Mouse (Mus musculus) c-Kit-positive CD71-positive TER-119-negative erythroid progenitor cells, embryonic 14.5 days (primary cell): ENCODE measurements around the gene Csf2.

ENCODE experiments used
- DNase-seq: peaks from one replicate; pipeline ENCODE4 v3.0.0-alpha.2; 2013; ENCODE audit warnings: low read depth

Csf2 gene

GRCm38 (mm10) chr11:54236939-54237338 lies 12.5 kb downstream of the Csf2 start:
- no peak for DNase-seq

DNA sequence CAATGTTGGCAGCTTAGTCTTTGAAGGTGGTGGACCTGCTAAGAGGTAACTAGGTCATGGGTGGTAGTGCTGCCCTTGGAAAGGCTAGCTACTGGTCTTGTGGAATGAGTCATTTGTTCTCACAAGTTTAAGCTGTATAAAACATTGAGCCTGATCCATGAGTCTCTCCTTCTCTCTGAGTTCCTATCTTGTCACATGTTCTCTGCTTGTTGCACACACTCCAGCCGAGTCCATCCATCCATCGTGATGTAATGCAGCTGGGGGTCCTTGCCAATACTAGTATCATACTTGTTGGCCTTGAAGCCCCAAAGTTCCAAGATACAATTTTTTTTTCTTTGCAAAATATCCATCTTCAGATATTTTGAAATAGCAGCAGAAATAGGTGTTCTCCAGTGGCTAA lies 22.0 kb downstream of the Csf2 start:
- DNase-seq: no peak

DNA sequence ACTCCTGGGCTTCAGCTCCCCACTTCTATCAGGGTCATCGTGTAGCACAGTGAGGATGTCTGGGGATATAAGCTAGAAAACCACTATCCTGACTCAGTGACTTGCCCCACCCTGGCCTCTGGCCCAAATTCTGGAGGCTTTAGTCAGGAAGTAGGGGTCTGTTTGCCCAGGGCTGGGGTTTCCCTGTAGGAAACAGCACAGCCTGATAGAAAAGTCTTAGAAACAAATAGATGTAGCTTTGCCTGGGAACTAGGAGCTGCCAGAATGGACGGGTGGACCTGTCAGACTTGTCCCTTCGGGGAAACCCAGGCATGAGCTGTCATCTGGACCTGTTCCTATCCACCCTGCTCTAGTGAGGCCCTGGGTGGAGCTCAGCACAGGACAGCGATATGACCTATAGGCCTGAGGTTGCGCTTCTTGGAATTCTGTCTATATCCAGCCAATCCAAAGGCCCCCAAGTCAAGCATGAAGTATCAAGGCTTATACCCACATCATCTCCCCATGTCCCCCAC lies 24.9 kb downstream of the Csf2 start:
- no peak for DNase-seq

- DNase-seq: no peak
These were observed 25.6 kb downstream of the Csf2 start for GRCm38 (mm10) chr11:54223637-54224474.

- DNase-seq: no peak
These were observed 29.3 kb downstream of the Csf2 start for GRCm38 (mm10) chr11:54219903-54220740.

DNA sequence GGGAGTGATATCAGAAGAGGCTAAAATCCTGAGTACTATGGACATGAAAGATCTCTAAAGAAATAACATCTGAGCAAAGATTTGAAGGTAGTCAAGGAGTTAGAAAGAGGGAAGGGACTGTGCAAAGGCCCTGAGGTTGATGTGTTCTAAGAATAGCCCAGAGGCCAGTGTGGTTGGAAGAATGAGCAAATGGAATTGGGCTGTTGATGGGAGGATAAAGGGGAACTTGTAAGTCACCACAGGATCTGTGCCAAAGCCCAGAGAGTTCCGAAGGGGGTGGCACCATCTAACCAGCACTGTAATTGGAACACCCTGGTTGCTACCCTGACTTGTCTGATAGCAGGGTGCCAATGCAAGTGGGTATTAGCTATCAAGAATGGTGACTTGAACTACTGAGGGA lies 30.3 kb downstream of the Csf2 start:
- no peak for DNase-seq

- no peak for DNase-seq
These were observed 32.1 kb downstream of the Csf2 start for GRCm38 (mm10) chr11:54217384-54217783.

DNA sequence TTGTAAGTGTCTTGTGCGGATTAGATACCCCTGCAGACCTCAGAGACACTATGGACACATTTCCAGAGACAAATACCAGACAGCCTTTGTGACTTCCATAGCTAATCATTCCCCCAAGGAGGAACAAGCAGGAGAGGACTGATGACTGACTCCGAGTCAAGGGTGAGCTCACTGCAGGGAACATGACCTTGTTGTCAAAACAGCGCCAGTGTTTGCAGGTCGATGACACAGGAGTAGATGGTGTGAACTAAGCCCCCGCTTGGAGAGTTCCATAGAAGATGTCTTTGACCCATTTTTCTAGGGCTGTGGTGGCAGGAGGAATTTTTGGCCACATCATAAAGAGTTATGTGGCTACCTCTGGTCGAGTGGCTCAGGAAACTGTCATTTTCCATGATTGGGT lies 33.4 kb downstream of the Csf2 start:
- no peak for DNase-seq

- no peak for DNase-seq
These were observed 34.7 kb downstream of the Csf2 start for GRCm38 (mm10) chr11:54214499-54215443.

GRCm38 (mm10) chr11:54213631-54214030 lies 35.8 kb downstream of the Csf2 start:
- DNase-seq: no peak

GRCm38 (mm10) chr11:54206993-54207392 lies 42.5 kb downstream of the Csf2 start:
- no peak for DNase-seq

DNA sequence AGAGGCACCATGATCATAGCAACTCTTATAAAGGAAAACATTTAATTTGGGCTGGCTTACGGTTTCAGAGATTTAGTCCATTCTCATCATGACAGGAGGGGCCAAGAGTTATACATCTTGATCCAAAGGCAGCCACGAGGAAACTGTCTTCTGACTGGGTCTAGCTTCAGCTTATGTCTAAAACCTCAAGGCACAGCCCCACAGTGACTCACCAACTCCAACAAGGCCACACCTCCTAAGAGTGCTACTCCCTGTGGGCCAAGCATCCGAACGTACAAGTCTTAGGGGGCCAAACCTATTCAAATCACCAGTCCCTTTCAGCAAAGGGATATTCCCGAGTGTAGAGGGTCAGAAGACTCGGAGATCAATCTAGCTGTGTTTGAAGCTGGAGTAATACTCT lies 44.1 kb downstream of the Csf2 start:
- DNase-seq: no peak

GRCm38 (mm10) chr11:54204781-54205180 lies 44.7 kb downstream of the Csf2 start:
- no peak for DNase-seq

GRCm38 (mm10) chr11:54203162-54203561 lies 46.3 kb downstream of the Csf2 start:
- DNase-seq: no peak

GRCm38 (mm10) chr11:54201881-54202685 lies 47.4 kb downstream of the Csf2 start:
- no peak for DNase-seq

DNA sequence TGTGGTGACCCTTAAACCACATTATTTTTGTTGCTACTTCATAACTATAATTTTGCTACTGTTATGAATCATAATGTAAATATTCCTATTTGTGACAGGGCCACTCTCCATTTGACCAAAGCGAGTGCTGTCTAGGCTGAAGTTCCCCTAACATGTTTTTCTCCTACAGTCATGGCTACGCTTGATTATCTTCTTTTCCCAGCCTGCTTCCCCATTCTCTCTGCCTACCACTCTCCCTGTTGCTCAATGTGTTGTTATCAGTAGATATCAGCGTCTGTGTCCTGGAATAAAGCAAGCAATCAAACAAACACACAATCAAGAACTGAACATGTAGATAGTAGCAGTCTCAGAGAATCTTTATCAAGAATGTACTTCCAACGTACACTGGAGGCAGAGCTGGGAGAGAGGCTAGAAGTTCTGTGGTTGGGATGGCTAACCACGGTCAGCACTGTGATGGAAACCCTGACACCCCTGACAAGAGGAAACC lies 48.1 kb downstream of the Csf2 start:
- DNase-seq: peak; percentile 22
